Mouse (Mus musculus) olfactory bulb, adult 2 months (tissue): ENCODE measurements around the gene Smurf1.

Experiments used
- CTCF ChIP-seq: fragments of 200-500 bp; IDR thresholded peaks from 2 replicates; pipeline ENCODE4 v1.5.1; 2012; ENCODE audit warnings: low read depth, mild to moderate bottlenecking, low read length, moderate library complexity; ENCODE audit not compliant: insufficient read depth
- POLR2A ChIP-seq: fragments of 200-500 bp; IDR thresholded peaks from 2 replicates; pipeline ENCODE4 v1.6.1; 2012; ENCODE audit warnings: mild to moderate bottlenecking, low read depth, low read length, moderate library complexity; ENCODE audit not compliant: insufficient read depth

- TF ChIP-seq CTCF (no peak), POLR2A (no peak)
Measured at GRCm38 (mm10) chr5:144958271-144958670, 7.4 kb downstream of the Smurf1 start.
